Mouse (Mus musculus): ENCODE measurements around the gene N4bp2. TPM values are rescaled to one million over a fixed set of nuclear protein-coding genes. Genes with fewer than 3 reads are reported as not detected.

Gene N4bp2
- 10 to 100 TPM; 21.3 to 25.6 TPM for total RNA-seq (2023)

DNA sequence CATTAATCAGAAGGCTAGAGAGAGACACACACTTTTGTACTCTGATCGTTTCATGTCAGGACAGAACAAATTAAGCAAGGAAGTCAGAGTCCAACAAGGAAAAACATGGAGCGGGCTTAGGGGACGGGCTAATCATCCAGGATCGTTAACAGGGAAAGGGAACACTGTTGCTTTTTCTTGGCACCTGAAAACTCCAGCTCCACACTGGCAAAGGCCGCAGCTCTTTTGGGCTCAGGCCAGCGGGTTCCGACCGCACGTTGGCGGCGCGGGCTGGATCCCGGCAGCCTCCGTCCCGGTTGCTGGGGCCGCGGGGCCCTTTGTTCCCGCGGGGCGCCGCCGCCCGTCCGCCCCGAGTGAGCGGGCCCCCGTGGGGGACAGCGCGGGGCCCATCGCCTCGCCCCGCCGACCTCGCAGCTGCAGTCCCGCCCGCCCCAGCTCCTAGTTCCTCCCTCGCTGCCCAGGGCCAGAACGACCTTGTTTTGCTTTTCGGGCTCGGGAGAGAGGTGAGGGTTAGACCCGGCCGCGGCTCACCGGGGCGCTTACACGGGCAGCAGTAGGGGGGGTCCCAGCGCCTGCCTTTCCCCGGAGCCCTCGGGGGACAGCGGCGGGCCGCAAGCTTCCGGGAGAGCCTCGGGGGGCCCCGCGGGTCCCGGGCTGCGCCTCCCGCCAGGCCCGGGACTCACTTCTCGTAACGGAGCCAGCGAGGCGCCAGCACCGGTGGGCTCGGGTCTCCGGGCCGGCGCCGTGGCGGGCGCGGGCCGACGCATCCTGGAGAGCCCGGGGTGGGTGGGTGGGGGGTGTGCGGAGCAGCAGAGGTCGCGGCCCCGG lies at the start of gene N4bp2:
Gene N4bp2, plus strand, starts transcription at position 434 of the 828 bp plus-strand sequence.

DNA sequence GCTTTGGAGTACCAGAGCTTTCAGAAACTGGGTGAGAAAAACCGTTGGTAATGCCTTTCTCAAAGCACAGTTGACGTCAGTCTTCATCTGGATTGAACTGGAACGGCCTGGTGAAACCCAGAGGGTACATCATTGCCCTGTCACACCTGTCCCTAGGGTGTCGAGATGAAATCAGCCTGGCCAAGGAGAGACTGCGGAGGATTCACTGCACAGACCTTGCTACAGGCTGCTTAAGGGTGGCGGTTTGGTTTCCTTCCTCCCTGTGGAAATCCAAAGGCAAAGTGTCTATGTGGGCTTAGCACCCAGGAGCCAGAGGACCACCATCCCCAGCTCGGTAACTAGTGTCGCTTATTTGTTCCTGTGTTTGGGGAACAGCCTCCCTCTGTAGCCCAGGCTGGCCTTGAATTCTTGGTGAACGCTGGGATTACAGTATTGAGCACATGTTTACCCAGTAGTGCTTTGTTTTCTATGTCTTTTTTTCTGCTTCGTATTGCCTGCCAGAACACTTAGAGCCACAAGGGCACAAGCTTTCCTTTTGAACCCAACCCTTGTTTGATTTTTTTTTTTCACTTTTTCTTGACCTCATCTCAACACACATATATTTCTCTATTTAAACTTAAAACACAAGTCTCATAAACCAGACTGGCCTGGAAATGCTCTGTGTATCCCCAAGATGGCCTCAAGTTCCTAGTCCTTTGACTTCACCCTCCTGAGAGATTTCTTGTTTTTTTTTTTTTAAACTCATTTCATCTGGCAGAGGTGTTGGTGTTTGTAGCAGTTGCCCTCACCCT lies 98.0 kb downstream of the N4bp2 start, which contains the start of gene Rhoh:
Gene Rhoh, plus strand, starts transcription at position 60 of the 791 bp plus-strand sequence.

Other genes starting within 250 kb of the N4bp2 start
- 100 to 1,000 TPM; 168 TPM for gene Smim14, start 226.3 kb upstream of the N4bp2 start, total RNA-seq (2023)
- gene Ube2k, start 226.3 kb upstream of the N4bp2 start, total RNA-seq (2023), result 10 to 100 TPM; 55.9 to 61.6 TPM
- 100 to 1,000 TPM; 159 to 162 TPM for gene Pds5a, start 65.2 kb upstream of the N4bp2 start, total RNA-seq (2023)
- gene Rhoh, start 97.7 kb downstream of the N4bp2 start, total RNA-seq (2023), result 10 to 100 TPM; 12.5 to 13.9 TPM
- not detected for gene Chrna9, start 171.4 kb downstream of the N4bp2 start, total RNA-seq (2023)
- gene 9130230L23Rik, start 240.8 kb downstream of the N4bp2 start, total RNA-seq (2023), result 1 to 10 TPM; 1.4 to 2.0 TPM

Data from neutrophil, adult 83 days (primary cell).